Mouse (Mus musculus): Measurements from ENCODE around the gene Actl6b.
"Not testable (repeated sequence)": the region's sequence is repeated elsewhere in the genome, so short reads cannot be mapped to it uniquely, and the experiment has no call there.

Gene Actl6b

DNA sequence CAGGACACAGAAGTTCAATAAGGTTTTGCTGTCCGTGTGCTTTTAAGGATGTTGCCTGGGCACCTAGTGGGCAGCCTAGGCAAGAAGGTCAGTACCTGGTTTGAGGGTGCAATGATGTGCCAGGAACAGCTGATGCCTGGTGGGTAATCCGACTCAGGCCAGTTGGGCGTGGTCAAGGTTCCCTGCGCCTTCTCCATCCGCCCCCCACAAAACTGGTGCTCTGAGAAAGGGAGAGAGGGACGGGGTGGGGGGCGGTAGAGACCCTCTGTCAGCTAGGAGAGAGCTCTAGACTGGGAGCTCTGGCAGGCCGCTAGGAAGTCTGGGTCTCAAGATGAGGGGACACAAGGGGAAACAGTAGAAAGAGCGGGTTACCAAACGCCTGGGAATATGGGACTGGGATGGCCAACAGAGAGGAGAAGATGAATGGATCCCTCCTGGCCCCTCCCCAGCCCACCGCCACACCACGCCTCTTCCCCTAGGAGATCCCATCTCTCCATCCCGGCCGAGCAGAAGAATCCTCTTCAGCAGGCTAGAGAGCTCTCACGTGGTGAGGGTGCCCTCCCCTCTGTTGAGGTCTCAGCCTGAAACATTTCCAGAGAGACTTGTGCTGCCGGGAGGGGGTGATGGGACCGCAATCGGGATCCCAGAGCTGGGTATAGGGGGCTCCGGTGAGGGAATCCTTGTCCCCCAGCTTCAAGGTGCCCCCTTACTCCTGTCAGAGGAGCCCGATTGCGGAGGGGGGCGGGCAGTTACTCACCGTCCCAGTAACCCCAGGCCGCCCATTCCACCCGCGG is 54.7 kb downstream of the Actl6b start:
- peak; percentile 28 for DNase-seq

DNA sequence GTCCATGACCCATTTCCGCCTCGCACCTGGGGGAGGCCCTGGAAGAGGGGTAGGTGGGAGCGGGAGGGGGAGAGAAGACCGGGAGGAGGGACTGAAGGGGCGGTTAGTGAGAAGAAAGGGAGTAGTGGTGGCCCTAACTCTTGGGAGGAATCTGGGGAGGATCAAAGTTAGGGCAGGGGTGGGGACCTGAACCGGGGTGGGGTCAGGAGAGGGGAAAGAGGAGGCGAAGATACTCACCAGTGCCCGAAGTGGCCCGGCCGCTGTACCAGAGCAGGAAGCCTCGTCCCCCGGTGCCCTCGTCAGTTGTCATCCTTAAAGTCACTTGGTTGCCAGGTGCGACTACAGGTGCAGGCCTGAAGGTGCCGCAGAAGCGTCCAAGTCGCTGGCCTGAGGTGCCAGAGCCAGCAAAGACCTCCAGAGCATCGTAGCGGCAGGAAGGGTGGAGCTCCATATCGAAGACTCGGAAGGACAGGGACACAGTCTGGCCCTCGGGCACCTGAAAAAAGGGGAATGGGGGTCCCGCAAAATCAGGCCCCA is 55.4 kb downstream of the Actl6b start:
- peak; percentile 32 for DNase-seq

DNA sequence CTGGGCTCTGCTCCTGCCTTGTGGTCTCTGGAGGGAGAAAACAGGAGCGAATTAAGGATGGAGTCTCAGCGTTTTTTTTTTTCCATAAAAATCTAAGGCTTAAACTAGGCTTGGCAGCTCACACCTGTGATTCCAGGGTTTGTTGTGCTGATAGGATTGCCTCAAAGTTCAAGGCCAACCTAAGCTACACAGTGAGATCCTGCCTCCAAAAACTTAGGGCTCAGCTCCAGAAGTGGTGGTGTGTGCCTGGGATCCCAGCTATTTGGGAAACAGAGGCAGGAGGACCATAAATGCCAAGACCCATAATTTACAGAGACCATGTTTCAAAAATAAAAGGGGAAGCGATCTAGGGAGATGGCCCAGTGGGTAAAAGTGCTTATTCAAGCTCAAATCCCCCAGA is 56.0 kb downstream of the Actl6b start:
- no peak for DNase-seq

GRCm38 (mm10) chr5:137610056-137610455 is 56.7 kb downstream of the Actl6b start:
- no peak for DNase-seq

- peak; percentile 89 for DNase-seq
Measured at GRCm38 (mm10) chr5:137610548-137611244, 57.4 kb downstream of the Actl6b start.

DNA sequence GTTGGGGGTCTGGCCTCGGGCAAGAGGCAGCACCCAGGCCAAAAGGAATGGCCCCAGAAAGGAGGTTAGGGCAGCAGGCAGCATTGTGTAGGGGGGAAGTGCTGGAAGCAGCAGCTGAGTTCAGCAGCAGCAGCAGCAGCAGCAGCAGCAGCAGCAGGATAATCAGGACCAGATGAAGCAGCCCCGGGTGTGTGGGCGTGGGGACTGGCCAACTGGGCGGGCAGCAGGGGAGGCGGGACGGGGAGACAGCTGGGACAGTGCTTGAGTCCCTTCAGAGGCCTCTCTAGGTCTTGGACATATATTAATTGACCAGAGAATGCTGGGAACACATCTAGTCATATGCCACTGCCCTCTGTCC is 57.9 kb downstream of the Actl6b start:
- peak; percentile 83 for DNase-seq

DNA sequence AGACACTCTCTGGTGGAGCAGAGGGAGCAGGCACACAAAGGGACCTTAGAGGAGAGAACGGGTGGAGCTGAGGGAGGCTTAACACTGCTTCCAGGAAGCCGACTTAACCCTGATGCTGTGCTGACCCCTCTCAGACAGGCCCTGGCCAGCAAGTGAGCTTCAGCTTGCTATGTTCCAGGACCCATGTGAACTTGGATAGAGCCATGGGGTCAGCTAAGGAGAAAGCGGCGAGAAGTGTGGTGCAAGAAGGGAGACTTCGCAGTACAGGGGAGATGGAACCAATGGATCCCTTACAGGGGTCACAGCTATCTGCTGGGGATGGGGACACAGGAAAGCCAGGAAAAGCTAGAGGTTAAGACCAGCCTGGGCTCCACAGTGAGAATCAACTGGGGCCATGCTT is 59.8 kb downstream of the Actl6b start:
- no peak for DNase-seq

GRCm38 (mm10) chr5:137613550-137613949 is 60.2 kb downstream of the Actl6b start, which contains the start of gene Pcolce:
Gene Pcolce (minus strand): TSS chr5:137613784.
- peak; percentile 47 for DNase-seq

DNA sequence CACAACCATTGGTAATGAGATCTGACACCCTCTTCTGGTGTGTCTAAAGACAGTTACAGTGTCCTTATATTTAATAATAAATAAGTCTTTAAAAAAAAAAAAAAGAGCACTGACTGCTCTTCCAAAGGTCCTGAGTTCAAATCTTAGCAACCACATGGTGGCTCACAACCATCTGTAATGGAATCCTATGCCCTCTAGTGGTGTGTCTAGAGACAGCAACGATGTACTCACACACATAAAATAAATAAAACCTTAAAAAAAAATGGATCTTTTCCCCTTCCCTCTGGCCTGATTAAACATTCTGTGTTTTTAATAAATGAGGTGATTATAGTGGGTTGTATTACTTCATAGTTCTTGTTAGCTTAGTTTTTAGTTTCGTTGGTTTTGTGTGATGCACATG is 61.6 kb downstream of the Actl6b start:
- DNase-seq: not testable (repeated sequence)

- no peak for DNase-seq
Measured at GRCm38 (mm10) chr5:137615347-137615746, 62.0 kb downstream of the Actl6b start.

Measured in kidney, postnatal 10 days (tissue).